Mouse (Mus musculus) heart, adult 8-10 months (tissue): ENCODE measurements around the gene Gm13057. TPM values are rescaled to one million over a fixed set of nuclear protein-coding genes. Genes with fewer than 3 reads are reported as not detected.
"Not testable (repeated sequence)": the region's sequence is repeated elsewhere in the genome, so short reads cannot be mapped to it uniquely, and the experiment has no call there.

ENCODE experiments used
- DNase-seq: peaks from one replicate; pipeline ENCODE4 v3.0.0; 2022; ENCODE audit warnings: low spot score
- total RNA-seq, 4 experiments: library from RNA; stranded (reverse); gene quantifications; 2 replicates each; pipeline ENCODE4 v1.2.4; 2022

Gm13057 gene
- total RNA-seq: not detected

DNA sequence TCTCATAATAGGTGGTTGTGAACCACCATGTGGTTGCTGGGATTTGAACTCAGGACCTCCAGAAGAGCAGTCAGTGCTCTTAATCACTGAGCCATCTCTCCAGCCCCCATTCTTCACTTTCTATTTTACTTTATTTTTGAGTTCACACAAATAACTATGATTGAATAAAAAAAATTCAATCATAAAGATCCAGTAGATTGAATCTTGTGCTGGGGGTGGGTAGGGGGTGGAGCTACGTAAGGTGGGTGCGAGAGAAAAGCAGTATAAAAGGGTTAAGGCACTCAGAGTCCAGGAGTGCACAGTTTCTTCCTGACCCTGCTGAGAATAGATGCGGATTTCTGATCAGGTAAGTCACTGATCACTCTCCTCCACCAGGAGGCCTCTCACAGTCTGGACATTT is at the start of gene Gm13057, which contains the start of gene BC080695:
Gene Gm13057 (plus strand): TSS at position 310 of the 400 bp plus-strand sequence.
Gene BC080695 (plus strand): TSS at position 301 of the 400 bp plus-strand sequence.
- DNase-seq: not testable (repeated sequence)

DNA sequence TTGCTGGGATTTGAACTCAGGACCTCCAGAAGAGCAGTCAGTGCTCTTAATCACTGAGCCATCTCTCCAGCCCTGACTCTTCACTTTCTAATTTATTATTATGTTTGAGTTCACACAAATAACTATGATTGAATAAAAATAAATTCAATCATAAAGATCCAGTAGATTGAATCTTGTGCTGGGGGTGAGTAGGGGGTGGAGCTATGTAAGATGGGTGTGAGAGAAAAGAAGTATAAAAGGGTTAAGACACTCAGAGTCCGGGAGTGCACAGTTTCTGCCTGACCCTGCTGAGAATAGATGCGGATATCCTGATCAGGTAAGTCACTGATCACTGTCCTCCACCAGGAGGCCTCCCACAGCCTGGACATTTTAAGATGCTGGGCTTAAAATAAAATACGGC is 40.5 kb upstream of the Gm13057 start, which contains the start of gene Gm13043:
Gene Gm13043 (plus strand): TSS at position 301 of the 400 bp plus-strand sequence.
- no peak for DNase-seq

DNA sequence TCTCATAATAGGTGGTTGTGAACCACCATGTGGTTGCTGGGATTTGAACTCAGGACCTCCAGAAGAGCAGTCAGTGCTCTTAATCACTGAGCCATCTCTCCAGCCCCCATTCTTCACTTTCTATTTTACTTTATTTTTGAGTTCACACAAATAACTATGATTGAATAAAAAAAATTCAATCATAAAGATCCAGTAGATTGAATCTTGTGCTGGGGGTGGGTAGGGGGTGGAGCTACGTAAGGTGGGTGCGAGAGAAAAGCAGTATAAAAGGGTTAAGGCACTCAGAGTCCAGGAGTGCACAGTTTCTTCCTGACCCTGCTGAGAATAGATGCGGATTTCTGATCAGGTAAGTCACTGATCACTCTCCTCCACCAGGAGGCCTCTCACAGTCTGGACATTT is 15.9 kb upstream of the Gm13057 start, which contains the start of gene Gm13040:
Gene Gm13040 (plus strand): TSS at position 301 of the 400 bp plus-strand sequence.
- not testable (repeated sequence) for DNase-seq

Other genes starting within 250 kb of the Gm13057 start
- under 1 TPM in 1 of 4 experiments, not detected in 3; 0.14 TPM for gene Lrrc38, start 202.0 kb upstream of the Gm13057 start, total RNA-seq
- not detected for gene Pramel1, start 157.3 kb upstream of the Gm13057 start, total RNA-seq
- gene Pramef8, start 139.3 kb upstream of the Gm13057 start, total RNA-seq: 10 to 100 TPM in 2 of 4 experiments, 1 to 10 TPM in 2; 8.4 to 11.9 (median 10.0) TPM
- not detected for gene Oog4, start 101.4 kb upstream of the Gm13057 start, total RNA-seq
- gene Gm13043, start 40.4 kb upstream of the Gm13057 start, total RNA-seq: not detected
- not detected for gene Gm13040, start 15.8 kb upstream of the Gm13057 start, total RNA-seq
- gene BC080695, start within 50 bp of the Gm13057 start, total RNA-seq: not detected
- gene Gm13083, start 63.3 kb downstream of the Gm13057 start, total RNA-seq: not detected
- gene Gm13088, start 105.5 kb downstream of the Gm13057 start, total RNA-seq: not detected
- gene Gm13089, start 151.0 kb downstream of the Gm13057 start, total RNA-seq: not detected
- not detected for gene Gm13078, start 167.7 kb downstream of the Gm13057 start, total RNA-seq
- not detected for gene Gm13023, start 237.6 kb downstream of the Gm13057 start, total RNA-seq